Mouse (Mus musculus): ENCODE results near the gene Vsx2. TPM values are rescaled to one million over a fixed set of nuclear protein-coding genes. Genes with fewer than 3 reads are reported as not detected.

Gene Vsx2
- polyA plus RNA-seq, 1 experiment from 2014 or later: not detected

DNA sequence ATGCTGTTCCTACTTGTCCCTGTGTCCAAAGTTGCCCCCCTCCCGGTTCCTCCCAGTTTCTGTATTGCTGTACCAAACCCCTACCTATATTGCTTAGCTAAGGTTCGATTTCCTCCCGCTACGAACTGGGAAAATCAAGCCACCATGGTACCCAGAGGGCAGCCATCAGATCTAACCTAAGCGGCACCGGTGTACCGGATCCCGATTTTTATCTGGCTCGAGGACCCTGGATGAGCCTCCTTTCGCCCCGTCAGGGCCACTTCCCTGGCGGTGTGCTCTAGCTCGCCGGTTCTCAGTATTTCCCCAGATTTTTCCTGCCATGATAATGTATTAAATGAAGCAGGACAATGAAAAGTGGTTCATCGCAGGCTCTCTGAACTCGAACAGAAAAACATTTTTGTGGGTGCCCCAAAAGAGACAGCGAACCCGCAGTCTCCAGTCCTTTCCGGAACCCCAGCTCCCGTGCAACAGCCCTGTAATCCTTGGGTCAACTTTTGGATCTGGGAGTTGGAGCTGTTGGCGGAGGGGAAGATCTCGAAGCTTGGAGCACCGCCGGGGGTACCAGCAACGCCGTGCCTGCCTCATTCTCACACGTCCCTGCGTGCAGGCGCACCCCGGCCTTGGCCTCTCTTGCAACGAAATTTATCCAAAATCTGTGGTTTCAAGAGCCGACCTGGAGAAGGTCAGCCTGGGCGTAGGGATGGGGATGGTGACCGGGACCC is 1.3 kb downstream of the Vsx2 start:
- Histone ChIP-seq H3K4me2 (ENCODE audit: low read length) (no peak overlapping the region), H3K27me3 (replicated peaks; ENCODE audit: control insufficient read depth, insufficient read depth, low read length) (peaks cover 57% of the 10 kb centered on the region), H3K9me3 (replicated peaks; ENCODE audit: control insufficient read depth, low read length) (no peaks in the 10 kb centered on the region), H3K4me1 (ENCODE audit: control insufficient read depth, insufficient read depth, low read length) (peaks cover 7% of the 10 kb centered on the region), H3K36me3 (ENCODE audit: control insufficient read depth, insufficient read depth, low read length) (no peaks in the 10 kb centered on the region), H3K9ac (ENCODE audit: low read length) (no peak overlapping the region), H3K27ac (ENCODE audit: low read depth, low read length) (no peak overlapping the region), H3K4me3 (ENCODE audit: low read depth, low read length) (no peak overlapping the region)
- 3% methylated on average over 34 of the region's 34 CpGs for WGBS
- peak; percentile 10 for DNase-seq (ENCODE audit: low spot score)
- no peak for ATAC-seq

DNA sequence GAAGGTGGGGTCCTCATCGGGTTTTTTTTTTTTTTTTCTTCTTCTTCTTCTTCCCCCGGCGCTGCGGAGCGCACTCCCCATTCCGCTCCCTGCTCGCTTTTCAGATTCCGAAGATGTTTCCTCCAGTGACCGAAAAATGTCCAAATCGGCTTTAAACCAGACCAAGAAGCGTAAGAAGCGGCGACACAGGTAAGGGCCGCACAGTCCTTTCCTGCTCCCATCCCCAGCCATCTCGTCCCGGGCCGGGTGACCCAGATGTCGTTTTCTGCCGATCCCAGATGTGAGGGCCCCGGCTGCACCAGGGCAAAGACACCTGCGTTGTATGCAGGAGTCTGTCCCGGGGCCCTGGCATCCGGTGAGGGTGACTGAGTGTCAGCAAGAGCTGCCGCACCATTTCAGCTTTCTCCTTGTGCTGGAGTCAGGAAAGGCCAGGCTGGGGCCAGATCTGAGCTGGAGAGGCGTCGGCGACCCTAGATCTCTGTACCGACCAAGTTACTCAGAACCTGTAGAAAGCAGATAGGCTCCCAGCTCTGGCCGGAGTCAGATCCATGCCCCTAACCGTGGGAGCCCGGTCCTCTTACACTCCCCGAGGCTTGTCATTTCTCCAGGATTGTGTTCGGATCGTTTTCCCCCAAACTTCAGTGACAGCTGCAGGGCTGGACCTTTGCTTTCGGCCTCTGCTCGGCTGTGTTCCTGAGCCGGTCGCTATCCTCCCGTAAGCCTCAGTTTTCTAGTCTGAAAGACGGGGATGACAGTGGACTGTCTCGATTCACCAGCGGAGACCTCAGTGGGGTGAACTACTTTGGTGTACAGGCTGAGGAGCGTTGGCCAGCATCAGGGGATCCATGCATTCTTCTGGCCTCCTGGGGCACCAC is 2.1 kb downstream of the Vsx2 start:
- H3K4me1 ChIP-seq (ENCODE audit: control insufficient read depth, insufficient read depth, low read length): peaks cover 7% of the 10 kb centered on the region
- H3K27ac ChIP-seq (ENCODE audit: low read depth, low read length): no peak overlapping the region
- H3K36me3 ChIP-seq (ENCODE audit: control insufficient read depth, insufficient read depth, low read length): no peaks in the 10 kb centered on the region
- WGBS: 1% methylated on average over 43 of the region's 43 CpGs
- no peak overlapping the region for H3K4me3 ChIP-seq (ENCODE audit: low read depth, low read length)
- peaks cover 57% of the 10 kb centered on the region for H3K27me3 ChIP-seq (replicated peaks; ENCODE audit: control insufficient read depth, insufficient read depth, low read length)
- ATAC-seq (no peak), DNase-seq (ENCODE audit: low spot score) (no peak)
- H3K4me2 ChIP-seq (ENCODE audit: low read length): no peak overlapping the region
- no peaks in the 10 kb centered on the region for H3K9me3 ChIP-seq (replicated peaks; ENCODE audit: control insufficient read depth, low read length)
- H3K9ac ChIP-seq (ENCODE audit: low read length): no peak overlapping the region

DNA sequence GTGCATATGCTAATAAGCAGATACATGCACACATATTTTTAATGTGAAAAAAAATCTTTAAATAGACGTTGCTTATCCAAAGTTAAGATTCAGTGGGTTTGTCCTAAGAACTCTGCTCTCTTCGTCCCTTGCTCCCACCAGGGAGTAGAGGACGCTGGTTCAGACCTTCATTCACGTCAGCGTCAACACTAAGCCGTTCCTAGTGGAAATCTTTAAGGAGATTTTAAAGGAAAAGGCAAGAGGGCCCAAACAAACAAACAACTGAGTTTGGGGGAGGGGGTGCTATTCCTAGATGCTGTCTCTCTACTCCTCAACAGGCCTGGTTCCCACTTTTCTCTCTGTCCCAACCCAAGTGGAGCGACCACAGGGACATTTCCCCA is 2.8 kb downstream of the Vsx2 start:
- ATAC-seq (no peak), DNase-seq (ENCODE audit: low spot score) (no peak)
- WGBS: 10% methylated on average over 7 of the region's 7 CpGs
- no peak overlapping the region for H3K9ac ChIP-seq (ENCODE audit: low read length)
- H3K4me1 ChIP-seq (ENCODE audit: control insufficient read depth, insufficient read depth, low read length): peaks cover 7% of the 10 kb centered on the region
- H3K27ac ChIP-seq (ENCODE audit: low read depth, low read length): no peak overlapping the region
- no peaks in the 10 kb centered on the region for H3K9me3 ChIP-seq (replicated peaks; ENCODE audit: control insufficient read depth, low read length)
- no peak overlapping the region for H3K4me2 ChIP-seq (ENCODE audit: low read length)
- H3K27me3 ChIP-seq (replicated peaks; ENCODE audit: control insufficient read depth, insufficient read depth, low read length): peaks cover 56% of the 10 kb centered on the region
- H3K36me3 ChIP-seq (ENCODE audit: control insufficient read depth, insufficient read depth, low read length): no peaks in the 10 kb centered on the region
- no peak overlapping the region for H3K4me3 ChIP-seq (ENCODE audit: low read depth, low read length)

DNA sequence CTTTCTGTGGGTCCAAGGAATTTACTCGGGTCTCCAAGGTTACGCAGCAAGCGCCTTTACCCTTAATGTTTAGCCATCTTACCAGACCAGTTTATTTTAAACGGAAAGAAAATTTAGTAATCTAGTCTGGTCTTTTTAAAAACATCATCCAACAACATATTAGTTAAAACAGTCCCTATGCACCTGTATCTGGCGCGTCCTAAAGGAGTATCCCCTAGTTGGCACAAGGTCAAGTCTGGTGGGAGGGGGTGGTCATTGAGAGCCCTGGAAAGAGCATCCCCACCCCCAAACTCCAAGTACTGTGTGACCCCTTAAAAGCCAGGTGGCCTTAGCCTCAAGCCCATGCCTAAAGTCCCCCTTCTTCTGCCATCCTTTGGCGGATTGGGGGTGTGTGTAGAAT is 3.5 kb downstream of the Vsx2 start:
- no peak overlapping the region for H3K27ac ChIP-seq (ENCODE audit: low read depth, low read length)
- no peak overlapping the region for H3K4me3 ChIP-seq (ENCODE audit: low read depth, low read length)
- peaks cover 7% of the 10 kb centered on the region for H3K4me1 ChIP-seq (ENCODE audit: control insufficient read depth, insufficient read depth, low read length)
- ATAC-seq (no peak), DNase-seq (ENCODE audit: low spot score) (no peak)
- H3K9me3 ChIP-seq (replicated peaks; ENCODE audit: control insufficient read depth, low read length): no peaks in the 10 kb centered on the region
- H3K27me3 ChIP-seq (replicated peaks; ENCODE audit: control insufficient read depth, insufficient read depth, low read length): peaks cover 49% of the 10 kb centered on the region
- no peaks in the 10 kb centered on the region for H3K36me3 ChIP-seq (ENCODE audit: control insufficient read depth, insufficient read depth, low read length)
- WGBS: 13% methylated on average over 7 of the region's 7 CpGs
- H3K9ac ChIP-seq (ENCODE audit: low read length): no peak overlapping the region
- H3K4me2 ChIP-seq (ENCODE audit: low read length): no peak overlapping the region

DNA sequence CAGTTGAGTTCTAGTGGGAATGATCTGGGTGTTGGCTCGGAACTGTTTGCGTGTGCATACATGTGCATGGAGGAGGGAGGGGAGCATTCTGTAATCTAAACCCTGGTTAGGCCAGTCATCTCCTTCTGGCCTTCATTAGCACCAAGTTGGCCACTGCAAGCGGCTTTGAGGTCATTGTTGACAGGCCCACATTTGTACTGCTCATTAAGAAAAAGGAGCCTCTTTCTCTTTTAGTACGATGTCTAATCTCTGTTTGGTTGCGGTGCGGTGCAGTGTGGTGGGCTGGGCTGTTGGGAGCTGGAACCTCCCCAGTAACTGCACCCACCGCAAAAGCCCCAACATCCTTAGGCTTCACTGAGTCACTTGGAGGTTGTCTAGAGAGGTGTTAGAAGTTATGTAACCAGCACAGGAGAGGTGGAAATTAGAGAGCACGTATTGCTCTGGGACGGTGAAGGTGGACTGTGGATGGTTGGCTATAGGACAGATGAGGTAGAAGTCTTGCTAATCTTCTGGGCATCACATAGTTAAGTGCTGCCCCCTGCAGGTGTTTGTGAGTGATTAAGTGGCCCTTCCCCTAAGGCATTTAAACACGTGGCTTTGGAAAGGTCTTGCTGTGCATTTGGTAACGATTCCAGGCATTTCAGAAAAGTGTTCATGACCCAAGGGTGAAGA is 8.3 kb downstream of the Vsx2 start:
- no peak for ATAC-seq
- Histone ChIP-seq H3K9ac (ENCODE audit: low read length) (no peak overlapping the region), H3K4me3 (ENCODE audit: low read depth, low read length) (no peak overlapping the region), H3K4me1 (ENCODE audit: control insufficient read depth, insufficient read depth, low read length) (no peaks in the 10 kb centered on the region), H3K36me3 (ENCODE audit: control insufficient read depth, insufficient read depth, low read length) (no peaks in the 10 kb centered on the region), H3K27me3 (replicated peaks; ENCODE audit: control insufficient read depth, insufficient read depth, low read length) (peaks cover 17% of the 10 kb centered on the region), H3K27ac (ENCODE audit: low read depth, low read length) (no peak overlapping the region), H3K4me2 (ENCODE audit: low read length) (no peak overlapping the region), H3K9me3 (replicated peaks; ENCODE audit: control insufficient read depth, low read length) (no peaks in the 10 kb centered on the region)
- peak; percentile 39 for DNase-seq (ENCODE audit: low spot score)
- 61% methylated on average over 11 of the region's 11 CpGs for WGBS

DNA sequence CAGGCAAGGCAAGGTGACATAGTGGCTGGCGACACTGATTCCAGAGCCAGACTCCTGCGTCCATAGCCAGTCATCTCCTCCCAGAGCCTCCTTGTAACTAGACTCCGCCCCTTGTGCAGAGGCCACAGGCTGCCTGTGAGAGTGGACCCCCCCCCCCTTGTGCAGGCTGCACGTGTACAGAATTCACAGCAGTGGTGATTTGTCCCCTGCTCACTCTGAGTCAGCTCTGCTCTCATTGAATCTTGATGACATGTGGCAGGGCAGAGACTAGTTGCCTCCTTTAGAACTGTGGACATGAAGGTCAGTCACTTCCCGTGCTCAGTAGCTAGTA is 8.8 kb downstream of the Vsx2 start:
- ATAC-seq (peak; percentile 61), DNase-seq (ENCODE audit: low spot score) (no peak)
- peaks cover 13% of the 10 kb centered on the region for H3K27me3 ChIP-seq (replicated peaks; ENCODE audit: control insufficient read depth, insufficient read depth, low read length)
- 40% methylated on average over 5 of the region's 5 CpGs for whole genome bisulfite sequencing
- no peaks in the 10 kb centered on the region for H3K4me1 ChIP-seq (ENCODE audit: control insufficient read depth, insufficient read depth, low read length)
- no peak overlapping the region for H3K4me2 ChIP-seq (ENCODE audit: low read length)
- no peak overlapping the region for H3K27ac ChIP-seq (ENCODE audit: low read depth, low read length)
- no peaks in the 10 kb centered on the region for H3K36me3 ChIP-seq (ENCODE audit: control insufficient read depth, insufficient read depth, low read length)
- H3K9ac ChIP-seq (ENCODE audit: low read length): no peak overlapping the region
- H3K4me3 ChIP-seq (ENCODE audit: low read depth, low read length): no peak overlapping the region
- H3K9me3 ChIP-seq (replicated peaks; ENCODE audit: control insufficient read depth, low read length): no peaks in the 10 kb centered on the region

DNA sequence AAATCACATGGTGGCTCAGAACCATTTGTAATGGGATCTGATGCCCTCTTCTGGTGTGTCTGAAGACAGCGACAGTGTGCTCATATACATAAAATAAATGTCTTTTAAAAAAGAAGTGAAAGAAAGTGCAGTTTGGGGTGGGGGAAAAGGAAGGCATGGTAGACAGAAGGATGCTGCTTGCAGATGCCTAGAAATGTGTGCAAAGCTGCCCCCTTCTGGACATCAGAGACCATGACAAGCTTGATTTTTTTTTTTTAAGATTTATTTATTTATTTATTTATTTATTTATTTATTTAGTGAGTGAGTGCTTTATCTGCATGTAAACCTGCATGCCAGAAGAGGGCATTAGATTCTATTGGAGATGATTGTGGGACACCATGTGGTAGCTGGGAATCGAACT is 11.7 kb downstream of the Vsx2 start:
- H3K4me2 ChIP-seq (ENCODE audit: low read length): no peak overlapping the region
- H3K9me3 ChIP-seq (replicated peaks; ENCODE audit: control insufficient read depth, low read length): no peaks in the 10 kb centered on the region
- no peak overlapping the region for H3K4me3 ChIP-seq (ENCODE audit: low read depth, low read length)
- WGBS: 92% methylated on average over 2 of the region's 2 CpGs
- no peak overlapping the region for H3K27ac ChIP-seq (ENCODE audit: low read depth, low read length)
- H3K36me3 ChIP-seq (ENCODE audit: control insufficient read depth, insufficient read depth, low read length): no peaks in the 10 kb centered on the region
- ATAC-seq (no peak), DNase-seq (ENCODE audit: low spot score) (no peak)
- no peaks in the 10 kb centered on the region for H3K4me1 ChIP-seq (ENCODE audit: control insufficient read depth, insufficient read depth, low read length)
- no peaks in the 10 kb centered on the region for H3K27me3 ChIP-seq (replicated peaks; ENCODE audit: control insufficient read depth, insufficient read depth, low read length)
- H3K9ac ChIP-seq (ENCODE audit: low read length): no peak overlapping the region

DNA sequence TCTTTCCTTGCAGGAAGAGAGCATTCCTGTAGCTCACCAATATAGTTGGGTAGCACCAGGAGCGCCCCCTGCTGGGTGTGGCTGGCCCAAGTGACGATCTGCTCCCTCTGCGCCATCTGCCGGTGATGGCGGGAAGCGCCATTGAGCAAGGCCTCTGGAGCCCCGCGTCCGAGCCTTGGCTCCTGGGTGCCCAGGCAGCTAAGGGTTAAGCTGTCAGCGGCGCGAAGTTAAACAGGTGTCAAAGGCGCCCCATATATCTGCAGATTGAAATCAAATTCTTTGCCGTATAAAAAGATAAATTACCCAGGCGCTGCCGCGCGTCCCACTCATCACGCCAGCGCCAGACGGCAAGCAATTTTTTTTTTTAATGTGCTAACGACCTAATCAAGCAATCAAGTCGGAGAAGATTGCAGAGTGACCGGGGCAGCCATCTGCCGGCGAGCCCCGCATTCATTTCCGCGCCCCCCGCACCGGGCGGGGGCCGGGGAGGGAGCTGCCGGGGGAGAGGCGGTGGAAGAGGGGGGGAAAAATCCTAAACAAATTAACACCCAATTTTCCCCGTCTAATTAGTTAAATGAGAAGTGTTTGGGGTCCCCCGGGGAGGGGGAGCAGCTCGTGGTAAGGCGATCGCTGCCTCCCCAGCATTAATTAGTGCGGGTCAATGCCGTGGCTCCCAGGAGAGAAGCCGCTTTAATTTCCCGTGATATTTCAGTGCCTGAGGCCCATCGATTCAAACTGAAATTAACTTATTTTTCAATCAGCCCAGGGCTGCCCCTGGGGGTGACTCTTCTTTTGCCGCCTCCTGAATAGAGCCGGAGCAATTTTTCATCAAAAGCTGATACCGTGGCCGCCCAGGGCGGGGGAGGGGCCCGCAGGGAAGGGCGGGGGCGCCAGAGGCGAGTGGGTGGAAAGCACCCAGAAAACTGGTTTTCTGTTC is 20.5 kb downstream of the Vsx2 start:
- WGBS: under 1% methylated on average over 54 of the region's 54 CpGs
- Histone ChIP-seq H3K27ac (ENCODE audit: low read depth, low read length) (peak overlapping the region; percentile 46), H3K27me3 (replicated peaks; ENCODE audit: control insufficient read depth, insufficient read depth, low read length) (no peaks in the 10 kb centered on the region), H3K4me3 (ENCODE audit: low read depth, low read length) (peak overlapping the region; percentile 44), H3K9ac (ENCODE audit: low read length) (peak overlapping the region; percentile 33), H3K9me3 (replicated peaks; ENCODE audit: control insufficient read depth, low read length) (no peaks in the 10 kb centered on the region), H3K36me3 (ENCODE audit: control insufficient read depth, insufficient read depth, low read length) (no peaks in the 10 kb centered on the region), H3K4me1 (ENCODE audit: control insufficient read depth, insufficient read depth, low read length) (no peaks in the 10 kb centered on the region; the same call in 1 of the 2 replicates), H3K4me2 (ENCODE audit: low read length) (peak overlapping the region; percentile 59)
- ATAC-seq (peak; percentile 89), DNase-seq (ENCODE audit: low spot score) (peak; percentile 95)
